Mouse (Mus musculus) kidney, adult 2 months (tissue): Measurements from ENCODE around the gene St6gal1. TPM values are rescaled to one million over a fixed set of nuclear protein-coding genes. Genes with fewer than 3 reads are reported as not detected.

ENCODE experiments used
- DNase-seq: peaks from one replicate; pipeline ENCODE4 v3.0.0; 2021
- H3K27ac ChIP-seq: fragments of 200-500 bp; 2 replicates; pipeline ENCODE4 v1.5.1; 2012; ENCODE audit warnings: low read depth, low read length, control low read depth, inconsistent platforms; ENCODE audit not compliant: insufficient read depth
- H3K27me3 ChIP-seq: fragments of 200-500 bp; replicated peaks from 2 replicates; pipeline ENCODE4 v1.6.1; 2012; ENCODE audit warnings: mild to moderate bottlenecking, moderate library complexity, low read length, inconsistent platforms; ENCODE audit not compliant: control insufficient read depth, insufficient read depth
- H3K36me3 ChIP-seq: fragments of 200-500 bp; 2 replicates; pipeline ENCODE4 v1.6.1; 2012; ENCODE audit warnings: mild to moderate bottlenecking, moderate library complexity, low read length, inconsistent platforms; ENCODE audit not compliant: control insufficient read depth, insufficient read depth
- H3K4me1 ChIP-seq: fragments of 200-500 bp; 2 replicates; pipeline ENCODE4 v1.6.1; 2011; ENCODE audit warnings: low read length; ENCODE audit not compliant: control insufficient read depth, insufficient read depth
- H3K4me3 ChIP-seq: fragments of 200-500 bp; 2 replicates; pipeline ENCODE4 v1.5.1; 2011; ENCODE audit warnings: mild to moderate bottlenecking, low read depth, low read length, control low read depth; ENCODE audit not compliant: insufficient read depth
- CTCF ChIP-seq: fragments of 200-500 bp; conservative IDR thresholded peaks from 2 replicates; pipeline ENCODE4 v1.5.1; 2011; ENCODE audit warnings: low read depth, mild to moderate bottlenecking, control low read depth, low read length, moderate library complexity, mixed read lengths; ENCODE audit not compliant: insufficient read depth, insufficient read length
- POLR2A ChIP-seq: fragments of 200-500 bp; IDR thresholded peaks from one replicate; pipeline ENCODE4 v1.6.1; 2011; ENCODE audit warnings: low read depth, low read length, control low read depth
- WGBS: fragments of 180-500 bp; shearing (Covaris S2); methylation state at CpG from one replicate; pipeline ENCODE4 v1.1.7; 2018; 5-methylcytosine and 5-hydroxymethylcytosine counted together
- polyA plus RNA-seq: library from polyadenylated mRNA; depleted of rRNA; stranded (reverse); fragments of >200 nt; gene quantifications from 2 replicates; pipeline ENCODE4 v1.2.3, GENCODE M21; 2012

St6gal1 gene
- polyA plus RNA-seq, 1 experiment, result 10.1 TPM

- 52% methylated on average over 4 of the region's 4 CpGs for WGBS
- no peaks in the 10 kb centered on the region for H3K36me3 ChIP-seq
- TF ChIP-seq CTCF (no peak), POLR2A (no peak)
- no peak for DNase-seq
- H3K4me1 ChIP-seq, result 0 out of 2 replicates have a peak, but pooled peaks cover 4% of the 10 kb centered on the region
- H3K27me3 ChIP-seq, result no peaks in the 10 kb centered on the region; the same call in 1 of the 2 replicates
- H3K4me3 ChIP-seq, result no peak overlapping the region
- no peak overlapping the region for H3K27ac ChIP-seq
Observed at GRCm38 (mm10) chr16:23337317-23337716, 112.8 kb downstream of the St6gal1 start.

DNA sequence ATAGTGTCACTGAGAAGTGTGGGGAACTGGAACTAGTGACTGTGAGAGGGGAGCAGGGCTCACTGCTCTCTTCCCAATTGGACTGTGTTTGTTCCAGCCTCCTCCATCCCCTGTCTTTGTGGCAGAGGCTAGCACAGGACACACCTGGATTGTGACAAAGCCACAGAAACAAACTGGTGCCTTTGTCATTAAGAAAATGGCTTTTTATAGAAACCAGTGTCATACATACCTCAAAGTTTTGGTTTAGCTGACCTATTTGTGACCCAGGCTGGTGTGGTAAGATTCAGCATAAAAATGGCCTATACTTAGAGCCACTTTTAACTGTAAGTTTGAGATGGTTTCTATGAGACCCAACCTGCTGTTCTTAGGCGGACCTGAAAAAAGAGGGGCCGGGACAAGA, 116.7 kb downstream of the St6gal1 start:
- TF ChIP-seq CTCF, result no peak
- no peak for TF ChIP-seq POLR2A
- no peak for DNase-seq

GRCm38 (mm10) chr16:23350802-23351201, 126.3 kb downstream of the St6gal1 start:
- Histone ChIP-seq H3K27ac (no peak overlapping the region), H3K4me1 (no peaks in the 10 kb centered on the region; the same call in 1 of the 2 replicates), H3K4me3 (no peak overlapping the region), H3K27me3 (no peaks in the 10 kb centered on the region), H3K36me3 (no peaks in the 10 kb centered on the region)
- WGBS, result 38% methylated on average over 2 of the region's 2 CpGs
- TF ChIP-seq CTCF, result no peak
- no peak for TF ChIP-seq POLR2A
- DNase-seq, result no peak

More for the DNA sequence above, 116.7 kb downstream of the St6gal1 start:
- no peaks in the 10 kb centered on the region for H3K36me3 ChIP-seq
- H3K4me1 ChIP-seq, result no peaks in the 10 kb centered on the region
- H3K4me3 ChIP-seq, result no peak overlapping the region
- H3K27me3 ChIP-seq, result no peaks in the 10 kb centered on the region; the same call in 1 of the 2 replicates
- no peak overlapping the region for H3K27ac ChIP-seq
- WGBS, result 96% methylated on average over 2 of the region's 2 CpGs

GRCm38 (mm10) chr16:23361031-23361430, 136.5 kb downstream of the St6gal1 start:
- no peaks in the 10 kb centered on the region for H3K4me1 ChIP-seq
- no peak for TF ChIP-seq CTCF
- TF ChIP-seq POLR2A, result no peak
- 91% methylated on average over 4 of the region's 4 CpGs for WGBS
- H3K27ac ChIP-seq, result no peak overlapping the region
- H3K27me3 ChIP-seq, result no peaks in the 10 kb centered on the region
- DNase-seq, result no peak
- H3K4me3 ChIP-seq, result no peak overlapping the region
- H3K36me3 ChIP-seq, result no peaks in the 10 kb centered on the region

DNA sequence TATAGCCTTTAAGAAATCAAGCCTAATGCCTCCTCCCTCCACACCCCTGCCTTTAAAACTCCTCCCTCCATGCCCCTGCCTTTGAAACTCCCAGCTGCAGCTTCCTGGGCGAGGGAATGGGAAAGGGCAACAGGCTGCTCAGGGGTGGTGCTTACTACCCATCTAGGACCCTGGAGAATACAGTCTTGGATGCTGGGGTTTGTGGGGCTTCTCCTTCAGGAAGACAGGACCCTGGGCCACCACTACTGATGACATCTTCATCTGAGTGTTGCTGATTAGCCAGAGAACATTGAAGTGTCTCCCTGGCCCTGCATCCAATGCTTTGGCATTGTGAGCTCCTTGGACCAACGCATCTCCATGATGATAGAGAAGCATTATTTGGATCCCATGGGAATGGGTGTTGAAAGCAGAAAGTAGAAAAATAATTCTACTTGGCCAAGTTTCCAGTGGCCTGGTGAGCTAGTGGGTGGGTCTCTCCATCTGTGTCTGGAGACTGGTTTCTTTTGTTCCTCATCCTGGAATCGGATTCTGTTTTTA, 137.0 kb downstream of the St6gal1 start:
- no peaks in the 10 kb centered on the region for H3K4me1 ChIP-seq
- WGBS, result 87% methylated on average over 3 of the region's 3 CpGs
- H3K36me3 ChIP-seq, result no peaks in the 10 kb centered on the region
- DNase-seq, result no peak
- H3K27me3 ChIP-seq, result no peaks in the 10 kb centered on the region
- no peak overlapping the region for H3K4me3 ChIP-seq
- TF ChIP-seq CTCF (no peak), POLR2A (no peak)
- no peak overlapping the region for H3K27ac ChIP-seq

- H3K36me3 ChIP-seq, result no peaks in the 10 kb centered on the region
- no peak for TF ChIP-seq POLR2A
- no peak for TF ChIP-seq CTCF
- no peaks in the 10 kb centered on the region for H3K27me3 ChIP-seq
- 84% methylated on average over 2 of the region's 2 CpGs for WGBS
- H3K4me1 ChIP-seq, result no peaks in the 10 kb centered on the region
- no peak for DNase-seq
- H3K27ac ChIP-seq, result no peak overlapping the region
- H3K4me3 ChIP-seq, result no peak overlapping the region
Observed at GRCm38 (mm10) chr16:23364328-23364990, 139.9 kb downstream of the St6gal1 start.

DNA sequence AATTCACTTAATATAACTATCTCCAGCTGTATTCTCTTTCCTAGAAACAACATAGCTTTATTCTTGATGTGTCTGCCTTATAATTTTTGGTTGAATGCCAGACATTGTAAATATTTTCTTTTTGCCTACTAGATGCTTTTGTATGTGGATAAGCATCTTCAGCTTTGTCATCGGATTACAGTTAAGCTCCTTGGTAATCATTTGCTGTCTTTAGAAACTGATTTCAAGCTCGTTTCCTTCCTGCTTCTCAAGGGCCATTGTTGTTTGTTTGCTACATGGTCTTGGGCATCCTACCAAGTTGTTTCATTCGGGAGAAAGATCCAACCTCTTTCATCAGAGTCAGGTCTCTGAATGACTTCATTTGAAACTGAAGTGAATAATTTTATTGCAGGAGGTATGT, 144.6 kb downstream of the St6gal1 start:
- Histone ChIP-seq H3K27me3 (no peaks in the 10 kb centered on the region), H3K4me3 (no peak overlapping the region), H3K4me1 (no peaks in the 10 kb centered on the region), H3K36me3 (no peaks in the 10 kb centered on the region), H3K27ac (no peak overlapping the region)
- TF ChIP-seq POLR2A, result no peak
- WGBS, result 50% methylated on average over 3 of the region's 3 CpGs
- no peak for DNase-seq
